Mouse (Mus musculus): ENCODE measurements around the gene Cog2. TPM values are rescaled to one million over a fixed set of nuclear protein-coding genes. Genes with fewer than 3 reads are reported as not detected.

Cog2 gene
- 39.7 to 51.0 TPM (median 44.1 TPM) in 4 replicates for total RNA-seq (2023; ENCODE audit: inconsistent age)

DNA sequence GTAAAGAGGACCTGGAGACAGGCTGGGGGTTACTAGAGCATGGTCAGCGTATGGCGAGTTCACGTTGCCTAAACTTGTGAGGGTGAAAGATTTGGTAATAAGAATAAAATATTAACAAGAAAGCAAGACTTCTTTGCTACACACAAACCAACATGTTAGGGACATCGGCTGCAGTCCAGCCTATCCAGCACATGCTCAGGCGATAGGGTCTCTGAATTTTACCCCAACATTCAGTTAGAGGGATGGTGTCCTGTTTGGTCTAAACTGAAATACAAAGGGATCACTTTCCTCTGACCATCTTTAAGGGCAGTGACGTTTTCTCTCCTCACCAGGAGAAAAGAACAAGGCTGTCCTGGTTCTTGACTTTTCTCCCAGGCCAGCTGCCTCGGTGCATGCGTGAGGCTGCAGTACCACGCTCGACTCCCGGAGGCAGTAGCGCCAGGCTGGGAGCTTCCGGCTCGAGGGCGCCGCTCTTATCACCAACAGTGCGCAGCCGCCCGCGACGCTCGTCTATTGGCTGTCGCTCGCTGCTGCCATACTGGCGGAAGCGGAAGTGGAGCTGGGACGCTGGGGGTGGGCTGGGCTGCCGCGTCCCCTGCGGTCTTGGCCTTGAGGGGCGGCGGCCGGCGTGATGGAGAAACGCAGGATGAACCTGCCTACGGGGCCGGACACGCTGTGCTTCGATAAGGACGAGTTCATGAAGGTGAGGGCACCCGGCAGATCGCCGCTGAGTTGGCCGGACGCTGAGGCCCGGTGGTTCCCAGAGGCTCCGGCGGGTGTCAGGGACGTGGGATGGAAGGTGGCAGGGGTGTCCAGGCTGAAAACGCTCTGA, at the start of gene Cog2:
TSS of gene Cog2 (plus strand) at position 519 of the 832 bp plus-strand sequence.

DNA sequence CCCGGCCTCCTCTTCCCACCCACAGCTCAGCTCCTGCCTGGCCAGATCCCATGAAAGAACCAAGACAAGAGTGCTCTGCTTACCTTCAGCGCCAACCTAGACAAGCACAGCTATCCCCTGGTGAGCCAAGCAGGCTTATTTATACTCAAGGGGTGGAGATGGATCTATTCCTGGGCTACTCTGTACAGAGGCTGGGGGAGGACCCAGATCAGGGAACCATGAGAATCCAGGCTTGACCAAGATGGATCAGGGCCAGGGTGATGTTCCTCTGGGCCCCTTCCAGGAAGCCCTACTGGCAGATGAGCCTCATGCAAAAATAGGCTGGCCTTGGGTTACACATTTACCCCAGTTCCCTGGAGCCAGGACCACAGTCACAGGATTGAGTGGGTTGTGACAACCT, 49.0 kb downstream of the Cog2 start, which contains the start of gene Agt:
TSS of gene Agt (minus strand) at position 114 of the 400 bp plus-strand sequence.

DNA sequence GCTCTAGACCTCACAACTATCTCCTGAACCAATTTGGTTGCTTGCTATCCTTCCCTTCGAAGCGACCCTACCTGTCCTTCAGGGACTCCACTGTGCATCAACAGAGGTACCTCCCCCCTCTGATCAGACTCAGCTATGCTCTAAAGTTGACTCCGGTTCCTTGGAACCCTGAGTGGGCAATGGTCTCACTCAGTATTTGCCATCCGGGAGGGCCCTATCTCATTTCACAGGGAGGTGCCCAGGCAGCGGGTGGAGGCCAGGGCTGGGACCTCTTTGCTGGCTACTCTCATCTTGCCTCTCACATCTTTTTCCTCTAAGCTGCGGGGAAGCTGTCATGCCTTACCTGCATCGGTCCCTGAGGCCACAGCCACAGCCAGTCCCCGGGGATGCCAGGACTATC, 55.2 kb downstream of the Cog2 start, which contains the start of gene Capn9:
TSS of gene Capn9 (plus strand) at position 301 of the 400 bp plus-strand sequence.

Other genes with a start within 250 kb of the Cog2 start
- gene Pgbd5, start 81.1 kb upstream of the Cog2 start, total RNA-seq (2023; ENCODE audit: inconsistent age) = not detected in 4 replicates
- gene Agt, start 48.9 kb downstream of the Cog2 start, total RNA-seq (2023; ENCODE audit: inconsistent age) = not detected in 4 replicates
- gene Capn9, start 55.3 kb downstream of the Cog2 start, total RNA-seq (2023; ENCODE audit: inconsistent age) = not detected in 4 replicates
- gene 2310022B05Rik, start 142.6 kb downstream of the Cog2 start, total RNA-seq (2023; ENCODE audit: inconsistent age) = 7.5 to 8.9 TPM (median 7.7 TPM) in 4 replicates
- gene Ttc13, start 201.2 kb downstream of the Cog2 start, total RNA-seq (2023; ENCODE audit: inconsistent age) = 75.2 to 95.7 TPM (median 85.1 TPM) in 4 replicates
- gene Arv1, start 201.4 kb downstream of the Cog2 start, total RNA-seq (2023; ENCODE audit: inconsistent age) = 16.4 to 23.9 TPM (median 21.8 TPM) in 4 replicates
- gene Fam89a, start 231.1 kb downstream of the Cog2 start, total RNA-seq (2023; ENCODE audit: inconsistent age) = 0.39 to 0.67 TPM (median 0.51 TPM) in 3 of 4 replicates, not detected in the other